Mouse (Mus musculus): Measurements from ENCODE around the gene Mrfap1.

- TF ChIP-seq POLR2A (IDR thresholded peaks at IDR 0.05; ENCODE audit: insufficient read depth, low read depth, low read length) (no peak), CTCF (IDR thresholded peaks at IDR 0.05; ENCODE audit: insufficient read depth, low read depth, low read length) (no peak)
Measured at GRCm38 (mm10) chr5:36747071-36747470, 49.5 kb downstream of the Mrfap1 start.
